Mouse (Mus musculus) hindbrain, embryonic 16.5 days (tissue): ENCODE results near the gene Klrc1. TPM values are rescaled to one million over a fixed set of nuclear protein-coding genes. Genes with fewer than 3 reads are reported as not detected.
"Not testable (repeated sequence)": the region's sequence is repeated elsewhere in the genome, so short reads cannot be mapped to it uniquely, and the experiment has no call there.

Source experiments
- ATAC-seq: fragments of 200-750 bp; cut with Nextera tagmentation; 2 replicates; pipeline ENCODE4 v1.8.0; 2017; ENCODE audit warnings: moderate TSS enrichment, moderate library complexity
- H3K27ac ChIP-seq: fragments of 300-500 bp; sonication (generic); 2 replicates; pipeline ENCODE4 v1.5.1; 2014; ENCODE audit warnings: low read depth, mild to moderate bottlenecking, control low read depth, low read length, moderate library complexity
- H3K27me3 ChIP-seq: fragments of 300-500 bp; sonication (generic); replicated peaks from 2 replicates; pipeline ENCODE4 v1.6.1; 2014; ENCODE audit warnings: low read length; ENCODE audit not compliant: control insufficient read depth, insufficient read depth
- H3K36me3 ChIP-seq: fragments of 300-500 bp; sonication (generic); 2 replicates; pipeline ENCODE4 v1.6.1; 2014; ENCODE audit warnings: mild to moderate bottlenecking, low read length, moderate library complexity, mixed read lengths; ENCODE audit not compliant: control insufficient read depth, insufficient read depth
- H3K4me1 ChIP-seq: fragments of 300-500 bp; sonication (generic); 2 replicates; pipeline ENCODE4 v1.6.1; 2014; ENCODE audit warnings: low read depth, low read length; ENCODE audit not compliant: control insufficient read depth, insufficient read depth
- H3K4me2 ChIP-seq: fragments of 300-500 bp; sonication (generic); 2 replicates; pipeline ENCODE4 v1.6.1; 2014; ENCODE audit warnings: mild to moderate bottlenecking, low read length, control low read depth, moderate library complexity
- H3K4me3 ChIP-seq: fragments of 300-500 bp; sonication (generic); 2 replicates; pipeline ENCODE4 v1.5.1; 2014; ENCODE audit warnings: mild to moderate bottlenecking, low read length, control low read depth, moderate library complexity
- H3K9ac ChIP-seq: fragments of 300-500 bp; sonication (generic); 2 replicates; pipeline ENCODE4 v1.6.1; 2014; ENCODE audit warnings: low read depth, mild to moderate bottlenecking, control low read depth, low read length, moderate library complexity
- H3K9me3 ChIP-seq: fragments of 300-500 bp; sonication (generic); 2 replicates; pipeline ENCODE4 v1.6.1; 2014; ENCODE audit warnings: mild to moderate bottlenecking, low read length, moderate library complexity; ENCODE audit not compliant: control insufficient read depth
- whole genome bisulfite sequencing: fragments of 180-500 bp; shearing (Covaris S2); extraction: QIAGEN DNeasy Blood & Tissue Kit; methylation state at CpG from one replicate; pipeline ENCODE4 v1.1.7; 2014; 5-methylcytosine and 5-hydroxymethylcytosine counted together
- polyA plus RNA-seq: library from polyadenylated mRNA; unstranded; fragments of >200 nt; fragmentation: Nextera tagmentation; extraction: Ambion mirVana; gene quantifications from 2 replicates; pipeline ENCODE4 v1.2.1, GENCODE M21; 2015

The Klrc1 gene
- polyA plus RNA-seq: not detected in 2 replicates

DNA sequence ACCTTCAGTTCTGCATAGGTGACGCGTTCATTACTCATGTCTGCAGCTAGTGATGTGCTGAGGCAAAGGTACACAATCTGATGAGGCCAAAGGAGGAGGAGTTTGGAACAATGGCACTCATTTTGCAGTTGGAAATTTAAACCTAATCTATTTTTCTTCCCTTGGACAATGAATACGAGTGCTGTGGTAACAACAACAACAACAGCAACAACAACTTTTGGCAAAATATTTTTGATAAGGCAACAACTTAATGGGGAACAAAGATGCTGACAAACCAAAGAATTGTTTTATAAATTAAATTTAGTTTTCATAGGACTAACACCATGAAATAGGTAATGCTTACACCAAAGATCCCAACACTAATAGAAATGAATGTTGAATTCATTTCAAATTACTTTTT, at the start of gene Klrc1:
Gene Klrc1 (minus strand): TSS at position 101 of the 400 bp plus-strand sequence.
- H3K9ac ChIP-seq: no peak within 1 kb of the TSS
- H3K27me3 ChIP-seq: no peaks in the 10 kb centered on the region
- no peak within 1 kb of the TSS for H3K4me2 ChIP-seq
- no peak within 1 kb of the TSS for H3K27ac ChIP-seq
- no peaks in the 10 kb centered on the region for H3K36me3 ChIP-seq
- H3K9me3 ChIP-seq: no peaks in the 10 kb centered on the region
- ATAC-seq: no peak
- no peaks in the 10 kb centered on the region for H3K4me1 ChIP-seq
- no peak within 1 kb of the TSS for H3K4me3 ChIP-seq
- WGBS: 82% methylated on average over 3 of the region's 3 CpGs

DNA sequence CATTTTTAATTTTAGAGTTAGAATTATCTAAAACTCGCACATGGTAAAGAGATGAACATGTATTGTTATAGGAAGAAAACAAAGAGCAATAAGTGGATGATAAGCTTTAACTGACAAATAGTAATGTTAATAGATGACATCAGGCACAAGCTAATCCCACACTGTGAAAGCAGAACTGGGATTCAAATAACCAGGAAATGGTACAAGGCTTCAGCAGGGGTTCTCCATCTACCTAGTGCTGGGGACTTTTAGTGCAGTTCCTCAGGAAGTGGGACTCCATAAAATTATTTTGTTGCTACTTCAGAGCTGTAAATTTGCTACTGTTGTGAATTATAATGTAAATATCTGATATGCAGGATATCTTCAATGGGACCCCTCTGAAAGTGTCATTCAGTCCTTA, 48.5 kb upstream of the Klrc1 start:
- H3K9ac ChIP-seq: no peak overlapping the region
- ATAC-seq: no peak
- no peak overlapping the region for H3K27ac ChIP-seq
- no peak overlapping the region for H3K4me2 ChIP-seq
- WGBS: 95% methylated on average over 1 of the region's 1 CpGs
- H3K36me3 ChIP-seq: no peaks in the 10 kb centered on the region
- no peaks in the 10 kb centered on the region for H3K27me3 ChIP-seq
- H3K4me1 ChIP-seq: no peaks in the 10 kb centered on the region
- H3K4me3 ChIP-seq: no peak overlapping the region
- H3K9me3 ChIP-seq: no peaks in the 10 kb centered on the region

DNA sequence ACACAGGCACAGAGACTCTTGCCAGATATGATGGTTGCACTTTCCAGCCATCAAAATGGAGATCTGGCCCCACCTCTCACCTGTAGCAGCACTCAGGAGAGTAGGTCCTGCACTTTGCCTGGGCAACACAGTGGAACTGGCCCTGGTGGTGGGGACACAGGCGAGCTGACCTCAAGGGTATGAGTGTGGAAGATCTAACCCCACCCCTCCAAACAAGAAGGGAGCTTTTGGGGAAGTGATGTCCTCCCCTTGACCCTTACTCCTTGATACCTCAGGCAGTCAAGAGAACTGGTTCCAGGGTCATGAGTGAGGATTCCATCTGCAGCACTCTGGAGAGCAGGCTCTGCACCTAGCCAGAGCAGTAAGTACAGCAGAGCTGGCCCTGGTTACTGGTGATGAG, 42.6 kb upstream of the Klrc1 start:
- no peaks in the 10 kb centered on the region for H3K27me3 ChIP-seq
- no peak overlapping the region for H3K27ac ChIP-seq
- no peaks in the 10 kb centered on the region for H3K4me1 ChIP-seq
- H3K4me3 ChIP-seq: no peak overlapping the region
- no peak overlapping the region for H3K4me2 ChIP-seq
- H3K36me3 ChIP-seq: no peaks in the 10 kb centered on the region
- H3K9ac ChIP-seq: no peak overlapping the region
- H3K9me3 ChIP-seq: no peaks in the 10 kb centered on the region
- ATAC-seq: no peak
- WGBS: 81% methylated on average over 1 of the region's 1 CpGs

DNA sequence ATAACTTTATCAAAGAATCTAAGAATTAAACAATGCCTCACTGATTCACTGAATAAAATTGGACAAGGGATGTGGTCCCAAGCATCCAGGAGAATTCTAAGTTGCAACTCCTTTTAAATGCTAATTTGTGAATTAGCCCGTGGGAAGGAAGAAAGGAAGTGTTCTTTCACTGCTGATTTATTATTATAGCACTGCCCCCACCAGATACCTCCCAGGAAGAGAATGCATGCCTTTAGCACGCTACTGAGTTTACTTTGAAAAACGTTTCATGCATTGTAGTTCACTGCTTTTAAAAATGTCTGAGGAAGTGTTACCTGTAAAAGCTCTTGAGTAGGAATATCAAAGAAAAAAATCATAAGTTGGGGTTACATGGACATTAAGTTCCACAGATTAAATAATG, 41.7 kb upstream of the Klrc1 start:
- H3K36me3 ChIP-seq: no peaks in the 10 kb centered on the region
- H3K9me3 ChIP-seq: no peaks in the 10 kb centered on the region
- H3K4me3 ChIP-seq: no peak overlapping the region
- no peaks in the 10 kb centered on the region for H3K4me1 ChIP-seq
- no peak overlapping the region for H3K9ac ChIP-seq
- WGBS: 14% methylated on average over 3 of the region's 3 CpGs
- no peak for ATAC-seq
- H3K27ac ChIP-seq: no peak overlapping the region
- H3K4me2 ChIP-seq: no peak overlapping the region
- H3K27me3 ChIP-seq: no peaks in the 10 kb centered on the region

DNA sequence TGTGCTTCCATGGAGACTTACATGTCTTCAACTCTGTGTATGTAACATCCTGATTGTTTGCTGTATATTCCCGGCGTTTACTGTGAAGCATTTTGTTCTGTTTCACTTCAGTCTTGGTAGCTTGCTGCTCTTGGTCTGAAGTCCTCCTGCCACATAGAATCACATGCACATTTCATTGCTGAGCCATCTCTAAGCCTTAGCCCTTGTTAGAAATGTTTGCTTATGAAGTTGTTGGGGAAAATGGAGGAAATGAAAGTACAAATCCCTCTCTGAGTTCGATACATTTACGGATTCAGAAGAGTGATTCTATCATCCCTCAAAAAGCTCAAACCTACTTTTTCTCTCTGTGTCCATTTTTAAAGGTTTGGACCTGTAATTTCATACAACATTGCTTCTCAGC, 38.3 kb upstream of the Klrc1 start, which contains the start of gene Klri1:
Gene Klri1 (minus strand): TSS at position 101 of the 400 bp plus-strand sequence.
- Histone ChIP-seq H3K27ac (no peak within 1 kb of the TSS), H3K27me3 (no peaks in the 10 kb centered on the region), H3K9me3 (no peaks in the 10 kb centered on the region), H3K9ac (no peak within 1 kb of the TSS), H3K4me1 (no peaks in the 10 kb centered on the region), H3K4me2 (no peak within 1 kb of the TSS), H3K4me3 (no peak within 1 kb of the TSS), H3K36me3 (no peaks in the 10 kb centered on the region)
- ATAC-seq: no peak
- 95% methylated on average over 4 of the region's 4 CpGs for WGBS

DNA sequence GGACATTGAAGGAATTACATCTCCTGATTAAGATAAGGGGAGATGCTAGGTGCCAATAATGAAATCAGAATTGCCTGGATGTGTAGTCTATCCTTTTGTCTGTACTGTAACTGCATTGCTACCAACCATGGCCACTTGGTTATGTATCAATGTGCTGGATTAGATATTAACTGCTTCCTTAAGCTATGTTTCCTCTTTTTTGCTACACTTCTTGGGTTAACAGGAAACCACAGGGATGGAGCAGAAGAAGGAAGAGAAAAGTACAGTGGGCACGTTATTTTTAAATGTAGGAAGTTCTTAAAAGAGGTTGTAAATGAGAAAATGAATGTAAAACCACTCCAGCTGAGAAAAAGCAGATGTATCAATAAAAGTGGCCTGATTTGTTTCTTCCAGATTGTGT, 34.8 kb upstream of the Klrc1 start:
- Histone ChIP-seq H3K4me2 (no peak overlapping the region), H3K27me3 (no peaks in the 10 kb centered on the region), H3K4me1 (no peaks in the 10 kb centered on the region), H3K9ac (no peak overlapping the region), H3K36me3 (no peaks in the 10 kb centered on the region), H3K9me3 (no peaks in the 10 kb centered on the region), H3K4me3 (no peak overlapping the region), H3K27ac (no peak overlapping the region)
- whole genome bisulfite sequencing: 45% methylated on average over 1 of the region's 1 CpGs
- ATAC-seq: no peak

DNA sequence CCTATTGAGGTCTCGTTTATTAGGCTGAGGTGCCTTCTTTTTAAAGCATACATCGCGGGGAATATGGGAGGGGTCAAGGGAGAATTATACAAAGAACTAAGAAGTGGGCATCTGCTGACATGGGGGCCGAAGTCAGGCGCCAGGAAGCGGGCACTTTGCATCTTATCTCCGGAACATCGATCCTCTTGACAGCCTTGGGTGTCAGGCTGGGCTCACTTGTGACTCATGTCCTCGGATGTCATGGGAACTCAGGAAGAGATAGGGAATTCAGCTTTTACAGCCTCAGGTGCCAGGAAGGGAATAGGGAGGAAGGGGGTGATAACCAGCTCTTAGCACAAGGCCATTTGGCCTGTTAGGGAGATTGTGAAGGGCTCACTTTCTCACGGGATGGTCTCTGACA, 12.7 kb upstream of the Klrc1 start:
- not testable (repeated sequence) for H3K9ac ChIP-seq, H3K9me3 ChIP-seq, ATAC-seq, H3K27me3 ChIP-seq, H3K27ac ChIP-seq, H3K4me1 ChIP-seq, H3K4me2 ChIP-seq, H3K4me3 ChIP-seq, H3K36me3 ChIP-seq
- WGBS: 85% methylated on average over 10 of the region's 10 CpGs

DNA sequence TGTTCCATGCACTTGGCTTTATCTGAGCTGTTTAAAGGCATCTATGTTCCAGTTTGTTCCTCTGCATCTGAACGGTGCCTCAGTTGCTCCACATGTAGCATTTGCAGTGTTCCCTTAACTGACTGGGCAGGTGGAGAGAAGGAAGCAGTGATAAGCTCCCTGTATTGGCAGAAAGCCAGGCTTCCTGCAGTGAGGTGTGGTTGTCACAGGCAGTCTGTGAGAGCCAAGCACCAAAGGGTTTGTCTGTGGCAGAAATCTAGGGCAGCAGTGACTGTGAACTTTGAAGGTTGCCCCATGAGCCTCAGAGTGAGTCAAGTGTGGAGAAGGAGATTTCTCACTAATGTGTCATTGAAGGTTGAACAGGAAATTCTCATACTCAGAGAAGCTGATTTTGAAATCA, 1.6 kb upstream of the Klrc1 start:
- Histone ChIP-seq H3K27ac (no peak overlapping the region), H3K36me3 (no peaks in the 10 kb centered on the region), H3K9ac (no peak overlapping the region), H3K4me2 (no peak overlapping the region), H3K27me3 (no peaks in the 10 kb centered on the region), H3K9me3 (no peaks in the 10 kb centered on the region), H3K4me3 (no peak overlapping the region), H3K4me1 (no peaks in the 10 kb centered on the region)
- 65% methylated on average over 1 of the region's 1 CpGs for WGBS
- no peak for ATAC-seq

DNA sequence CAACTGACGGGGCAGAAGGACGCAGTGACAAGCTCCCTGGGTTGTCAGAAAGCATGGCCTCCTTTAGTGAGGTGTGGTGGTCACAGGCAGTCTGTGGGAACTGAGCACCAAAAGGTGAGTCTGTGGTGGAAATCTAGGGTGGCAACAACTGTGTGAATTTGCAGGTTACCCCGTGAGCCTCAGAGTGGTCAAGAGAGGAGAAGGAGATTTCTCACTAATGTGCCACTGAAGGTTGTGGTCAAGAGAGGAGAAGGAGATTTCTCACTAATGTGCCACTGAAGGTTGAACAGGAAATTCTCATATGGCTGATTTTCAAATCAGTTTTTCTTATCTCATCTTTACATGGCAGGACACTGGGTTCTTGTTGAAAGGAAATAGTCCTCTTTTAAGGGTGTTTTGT, 17.5 kb downstream of the Klrc1 start:
- not testable (repeated sequence) for H3K4me2 ChIP-seq, H3K9me3 ChIP-seq, H3K4me3 ChIP-seq, H3K27ac ChIP-seq, H3K4me1 ChIP-seq, ATAC-seq, H3K9ac ChIP-seq, H3K27me3 ChIP-seq, H3K36me3 ChIP-seq
- no CpG with 5 or more reads among the region's 3 CpGs for WGBS

DNA sequence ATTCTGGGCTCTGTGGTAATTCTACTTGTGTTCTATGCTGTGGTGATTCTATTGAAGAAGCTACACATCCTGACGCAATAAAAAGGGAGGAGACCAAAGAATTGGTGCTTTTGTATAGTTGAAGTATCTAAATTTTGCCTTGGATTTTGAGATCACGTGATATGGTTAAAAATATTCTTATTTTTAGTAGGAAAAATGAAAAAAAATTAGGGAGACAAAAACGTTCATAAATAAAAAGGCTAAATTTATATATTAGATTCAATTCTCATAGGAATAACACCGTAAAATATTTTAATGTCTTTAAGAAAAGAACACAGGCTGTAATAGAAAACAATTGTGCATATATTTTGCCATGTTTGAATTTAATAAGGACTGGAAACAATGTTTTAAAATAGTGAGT, 18.2 kb downstream of the Klrc1 start, which contains the start of gene Klrc2:
Gene Klrc2 (minus strand): TSS at position 101 of the 400 bp plus-strand sequence.
- not testable (repeated sequence) for H3K36me3 ChIP-seq, H3K9ac ChIP-seq, H3K27ac ChIP-seq, H3K4me1 ChIP-seq, H3K4me3 ChIP-seq, H3K27me3 ChIP-seq, H3K4me2 ChIP-seq, ATAC-seq, H3K9me3 ChIP-seq
- WGBS: 80% methylated on average over 4 of the region's 4 CpGs
